Mouse (Mus musculus) CH12.LX (cell line): Measurements from ENCODE around the gene Osbp. TPM values are rescaled to one million over a fixed set of nuclear protein-coding genes. Genes with fewer than 3 reads are reported as not detected.

Source experiments
- DNase-seq: peaks from one replicate; pipeline ENCODE4 v3.0.0-alpha.2; 2013; ENCODE audit errors: extremely low read depth
- H3K27ac ChIP-seq: 2 replicates; pipeline ENCODE4 v1.5.1; 2012; ENCODE audit warnings: low read depth, mild to moderate bottlenecking, control low read depth, moderate library complexity; ENCODE audit not compliant: insufficient read depth
- H3K27me3 ChIP-seq: replicated peaks from 2 replicates; pipeline ENCODE3; 2012; ENCODE audit warnings: inconsistent platforms
- H3K36me3 ChIP-seq, 2 experiments: replicated peaks in 1 of 2; 2 replicates each; pipeline versions ENCODE3 to v1.6.1; 2012; ENCODE audit warnings: inconsistent platforms in 1 of 2, low read length in 1 of 2, mild to moderate bottlenecking in 1 of 2, mixed read lengths in 1 of 2, moderate library complexity in 1 of 2; ENCODE audit not compliant: control insufficient read depth in 1 of 2, insufficient read depth in 1 of 2
- H3K4me1 ChIP-seq, 2 experiments: 2 replicates each; pipeline ENCODE4 v1.6.1; 2012; ENCODE audit warnings: inconsistent platforms in 1 of 2, moderate library complexity in 1 of 2; ENCODE audit not compliant: insufficient read depth in 2 of 2, control insufficient read depth in 1 of 2
- H3K4me2 ChIP-seq: 2 replicates; pipeline ENCODE4 v1.6.1; 2012; ENCODE audit warnings: low read depth, mild to moderate bottlenecking, control low read depth; ENCODE audit not compliant: poor library complexity, insufficient read depth, severe bottlenecking
- H3K4me3 ChIP-seq, 3 experiments: fragments of 150-350 bp in 1 of 3; sonication (generic) in 1 of 3; replicated peaks in 1 of 3; 2 replicates each; pipeline versions ENCODE3 to v1.5.1; 2011 to 2012; ENCODE audit warnings: low read depth in 2 of 3, low read length in 2 of 3, mild to moderate bottlenecking in 2 of 3, moderate library complexity in 2 of 3, control low read depth in 1 of 3, improper control_type of control experiment in 1 of 3, inconsistent platforms in 1 of 3, mixed read lengths in 1 of 3; ENCODE audit not compliant: poor library complexity in 1 of 3
- H3K79me2 ChIP-seq: replicated peaks from 2 replicates; pipeline ENCODE4 v1.6.1; 2012; ENCODE audit warnings: mild to moderate bottlenecking, moderate library complexity; ENCODE audit not compliant: control insufficient read depth, poor library complexity, insufficient read depth, severe bottlenecking; ENCODE audit errors: extremely low read depth
- H3K9ac ChIP-seq: 2 replicates; pipeline ENCODE4 v1.6.1; 2012; ENCODE audit warnings: low read depth, mild to moderate bottlenecking, control low read depth, moderate library complexity; ENCODE audit not compliant: insufficient read depth
- H3K9me3 ChIP-seq: replicated peaks from 2 replicates; pipeline ENCODE3; 2012; ENCODE audit warnings: low read length, inconsistent platforms, mixed read lengths
- BHLHE40 ChIP-seq: IDR thresholded peaks from 2 replicates; pipeline ENCODE4 v1.6.1; 2011; ENCODE audit warnings: mild to moderate bottlenecking, low read depth, low read length, improper control_type of control experiment
- CHD1 ChIP-seq: IDR thresholded peaks from 2 replicates; pipeline ENCODE4 v1.6.1; 2012; ENCODE audit warnings: low read depth, low read length, improper control_type of control experiment, inconsistent platforms
- CHD2 ChIP-seq: IDR thresholded peaks from 2 replicates; pipeline ENCODE4 v1.6.1; 2011; ENCODE audit warnings: low read length, improper control_type of control experiment
- CTCF ChIP-seq, 2 experiments: IDR thresholded peaks in 1 of 2; conservative IDR thresholded peaks in 1 of 2; 2 replicates each; pipeline ENCODE4 v1.5.1; 2011 to 2012; ENCODE audit warnings: low read depth in 2 of 2, low read length in 2 of 2, improper control_type of control experiment in 1 of 2, inconsistent platforms in 1 of 2, mild to moderate bottlenecking in 1 of 2, moderate library complexity in 1 of 2
- E2F4 ChIP-seq: IDR thresholded peaks from 2 replicates; pipeline ENCODE4 v1.6.1; 2011; ENCODE audit warnings: low read depth, low read length, improper control_type of control experiment; ENCODE audit not compliant: insufficient replicate concordance
- ELF1 ChIP-seq: IDR thresholded peaks from 2 replicates; pipeline ENCODE4 v1.6.1; 2014; ENCODE audit warnings: low read depth, mild to moderate bottlenecking, inconsistent platforms, low read length, improper control_type of control experiment
- EP300 ChIP-seq: IDR thresholded peaks from 2 replicates; pipeline ENCODE4 v1.6.1; 2011; ENCODE audit warnings: low read length, improper control_type of control experiment
- ETS1 ChIP-seq: conservative IDR thresholded peaks from 2 replicates; pipeline ENCODE4 v1.6.1; 2012; ENCODE audit warnings: low read depth, mild to moderate bottlenecking, inconsistent platforms, low read length, improper control_type of control experiment, moderate library complexity
- GABPA ChIP-seq: IDR thresholded peaks from 2 replicates; pipeline ENCODE4 v1.6.1; 2012; ENCODE audit warnings: low read depth, low read length, improper control_type of control experiment, inconsistent platforms; ENCODE audit not compliant: insufficient replicate concordance
- HCFC1 ChIP-seq: IDR thresholded peaks from 2 replicates; pipeline ENCODE4 v1.6.1; 2012; ENCODE audit warnings: low read depth, mild to moderate bottlenecking, inconsistent platforms, low read length, improper control_type of control experiment
- IRF4 ChIP-seq: IDR thresholded peaks from 2 replicates; pipeline ENCODE4 v1.6.1; 2014; ENCODE audit warnings: low read depth, mild to moderate bottlenecking, inconsistent platforms, low read length, improper control_type of control experiment
- JUN ChIP-seq: IDR thresholded peaks from 2 replicates; pipeline ENCODE4 v1.6.1; 2011; ENCODE audit warnings: low read depth, mild to moderate bottlenecking, low read length, improper control_type of control experiment, moderate library complexity; ENCODE audit not compliant: insufficient read depth
- JUND ChIP-seq: conservative IDR thresholded peaks from 2 replicates; pipeline ENCODE4 v1.6.1; 2011; ENCODE audit warnings: low read depth, low read length, improper control_type of control experiment
- KAT2A ChIP-seq: IDR thresholded peaks from 2 replicates; pipeline ENCODE4 v1.6.1; 2012; ENCODE audit warnings: low read length, improper control_type of control experiment, inconsistent platforms; ENCODE audit not compliant: insufficient replicate concordance
- MAFK ChIP-seq: IDR thresholded peaks from 2 replicates; pipeline ENCODE4 v1.6.1; 2011; ENCODE audit warnings: low read length, improper control_type of control experiment; ENCODE audit not compliant: insufficient replicate concordance
- MAX ChIP-seq: IDR thresholded peaks from 2 replicates; pipeline ENCODE4 v1.6.1; 2011; ENCODE audit warnings: low read length, improper control_type of control experiment
- MAZ ChIP-seq: IDR thresholded peaks from 2 replicates; pipeline ENCODE4 v1.6.1; 2012; ENCODE audit warnings: low read depth, mild to moderate bottlenecking, inconsistent platforms, low read length, improper control_type of control experiment, moderate library complexity
- MEF2A ChIP-seq: IDR thresholded peaks from 2 replicates; pipeline ENCODE4 v1.6.1; 2014; ENCODE audit warnings: low read depth, mild to moderate bottlenecking, inconsistent platforms, low read length, improper control_type of control experiment, borderline replicate concordance
- MYC ChIP-seq: IDR thresholded peaks from 2 replicates; pipeline ENCODE4 v1.6.1; 2011; ENCODE audit warnings: low read depth, mild to moderate bottlenecking, improper control_type of control experiment, low read length
- PAX5 ChIP-seq: IDR thresholded peaks from 2 replicates; pipeline ENCODE4 v1.6.1; 2012; ENCODE audit warnings: low read length, inconsistent platforms, mixed read lengths
- POLR2A ChIP-seq: IDR thresholded peaks from 2 replicates; pipeline ENCODE4 v1.6.1; 2011; ENCODE audit warnings: low read depth, mild to moderate bottlenecking, improper control_type of control experiment, low read length
- POLR2AphosphoS2 ChIP-seq: IDR thresholded peaks from 2 replicates; pipeline ENCODE4 v1.6.1; 2011; ENCODE audit warnings: low read depth, low read length, improper control_type of control experiment
- RCOR1 ChIP-seq: conservative IDR thresholded peaks from 2 replicates; pipeline ENCODE4 v1.6.1; 2012; ENCODE audit warnings: low read depth, mild to moderate bottlenecking, inconsistent platforms, low read length, improper control_type of control experiment
- SMC3 ChIP-seq: IDR thresholded peaks from 2 replicates; pipeline ENCODE4 v1.6.1; 2011; ENCODE audit warnings: low read depth, low read length, improper control_type of control experiment
- TBP ChIP-seq: conservative IDR thresholded peaks from 2 replicates; pipeline ENCODE4 v1.6.1; 2011; ENCODE audit warnings: low read depth, low read length, improper control_type of control experiment
- TCF12 ChIP-seq: IDR thresholded peaks from 2 replicates; pipeline ENCODE4 v1.6.1; 2014; ENCODE audit warnings: low read depth, mild to moderate bottlenecking, inconsistent platforms, low read length, improper control_type of control experiment
- UBTF ChIP-seq: IDR thresholded peaks from 2 replicates; pipeline ENCODE4 v1.6.1; 2012; ENCODE audit warnings: low read depth, mild to moderate bottlenecking, inconsistent platforms, low read length, improper control_type of control experiment, moderate library complexity
- USF1 ChIP-seq: IDR thresholded peaks from 2 replicates; pipeline ENCODE4 v1.6.1; 2014; ENCODE audit warnings: low read depth, mild to moderate bottlenecking, inconsistent platforms, low read length, improper control_type of control experiment
- USF2 ChIP-seq: conservative IDR thresholded peaks from 2 replicates; pipeline ENCODE4 v1.6.1; 2011; ENCODE audit warnings: low read depth, low read length, improper control_type of control experiment
- ZC3H11A ChIP-seq: IDR thresholded peaks from 2 replicates; pipeline ENCODE4 v1.6.1; 2012; ENCODE audit warnings: low read depth, mild to moderate bottlenecking, inconsistent platforms, low read length, improper control_type of control experiment
- ZKSCAN1 ChIP-seq: IDR thresholded peaks from 2 replicates; pipeline ENCODE4 v1.6.1; 2012; ENCODE audit warnings: low read depth, inconsistent platforms, low read length, improper control_type of control experiment, borderline replicate concordance
- ZMIZ1 ChIP-seq: IDR thresholded peaks from 2 replicates; pipeline ENCODE4 v1.6.1; 2012; ENCODE audit warnings: low read depth, mild to moderate bottlenecking, inconsistent platforms, low read length, improper control_type of control experiment
- ZNF384 ChIP-seq: IDR thresholded peaks from 2 replicates; pipeline ENCODE4 v1.6.1; 2012; ENCODE audit warnings: low read depth, low read length, improper control_type of control experiment, inconsistent platforms
- dilution Hi-C: fragments of 300-500 bp; cut with MboI; formaldehyde crosslinking; loops from 2 replicates; pipeline ENCODE4 v1.14.3; 2020; ENCODE audit warnings: low sequenced_read_pairs; ENCODE audit not compliant: extremely low pct_unique_long_range_greater_than_20kb, extremely low pct_ligation_motif_present
- in situ Hi-C: fragments of 300-500 bp; cut with MboI; formaldehyde crosslinking; loops from 3 replicates; pipeline ENCODE4 v1.14.3; 2019; ENCODE audit warnings: low sequenced_read_pairs, low pct_ligation_motif_present, low pct_unique_long_range_greater_than_20kb, mixed read lengths
- polyA plus RNA-seq: library from polyadenylated mRNA; unstranded; fragments of >175 nt; gene quantifications from 2 replicates; pipeline ENCODE4 v1.2.1, GENCODE M21; 2012; ENCODE audit warnings: low read depth; ENCODE audit not compliant: insufficient read length
- total RNA-seq, 2 experiments: library from RNA; depleted of rRNA; stranded (reverse); fragments of 300-350 nt in 1 of 2; fragments of >200 nt in 1 of 2; gene quantifications; 2 replicates each; pipeline ENCODE4 v1.2.3; 2012 to 2014

Osbp gene
- total and polyA plus RNA-seq, 3 experiments = 20.6 to 25.0 (median 21.4) TPM

- no peak overlapping the region for H3K9ac ChIP-seq
- no peak overlapping the region for H3K4me3 ChIP-seq
- peaks cover 61 to 80% of the 10 kb centered on the region in 2 experiments for H3K36me3 ChIP-seq
- H3K9me3 ChIP-seq = no peaks in the 10 kb centered on the region
- DNase-seq = no peak
- in situ Hi-C loops (no loop called here), dilution Hi-C loops (no loop called here)
- no peak for TF ChIP-seq CHD2
- TF ChIP-seq TBP = 0 out of 2 replicates have a peak, but pooled peaks have one; percentile 41
- TF ChIP-seq UBTF = no peak
- no peak for TF ChIP-seq EP300
- TF ChIP-seq PAX5 = no peak
- TF ChIP-seq E2F4 = no peak
- H3K79me2 ChIP-seq = no peaks in the 10 kb centered on the region
- H3K4me2 ChIP-seq = no peak overlapping the region
- no peak overlapping the region for H3K27ac ChIP-seq
- no peaks in the 10 kb centered on the region for H3K27me3 ChIP-seq
- H3K4me1 ChIP-seq = peaks cover 0 to 18% of the 10 kb centered on the region in 2 experiments; a peak in 2 of 4 replicates
These were observed 22.1 kb downstream of the Osbp start for GRCm38 (mm10) chr19:11987841-11988240.

- no peaks in the 10 kb centered on the region for H3K79me2 ChIP-seq
- no peaks in the 10 kb centered on the region for H3K9me3 ChIP-seq
- H3K4me1 ChIP-seq = peaks cover 0 to 18% of the 10 kb centered on the region in 2 experiments; a peak in 2 of 4 replicates
- no peak overlapping the region for H3K27ac ChIP-seq
- H3K36me3 ChIP-seq = peaks cover 55 to 78% of the 10 kb centered on the region in 2 experiments
- no peaks in the 10 kb centered on the region for H3K27me3 ChIP-seq
- no peak overlapping the region for H3K9ac ChIP-seq
- DNase-seq = peak; percentile 70
- dilution Hi-C loops (no loop called here), in situ Hi-C loops (no loop called here)
- H3K4me2 ChIP-seq = no peak overlapping the region
- H3K4me3 ChIP-seq = no peak overlapping the region
- no peak for TF ChIP-seq PAX5
- TF ChIP-seq BHLHE40 = 0 out of 2 replicates have a peak, but pooled peaks have one; percentile 31
- no peak for TF ChIP-seq KAT2A
- no peak for TF ChIP-seq ZC3H11A
- TF ChIP-seq USF2 = no peak
- TF ChIP-seq MEF2A = no peak
- TF ChIP-seq HCFC1 = no peak
- no peak for TF ChIP-seq ETS1
- no peak for TF ChIP-seq TCF12
- TF ChIP-seq JUN = no peak
- peak; percentile 44; the same call in 1 of the 2 replicates for TF ChIP-seq ELF1
- TF ChIP-seq MAFK = no peak
- TF ChIP-seq ZKSCAN1 = no peak
- TF ChIP-seq TBP = no peak
- TF ChIP-seq GABPA = no peak
- TF ChIP-seq SMC3 = no peak
- no peak for TF ChIP-seq ZNF384
- TF ChIP-seq POLR2A = no peak
- peak; percentile 90 for TF ChIP-seq EP300
- TF ChIP-seq POLR2AphosphoS2 = no peak
- TF ChIP-seq MAX = no peak
- TF ChIP-seq MAZ = no peak
- TF ChIP-seq RCOR1 = no peak
- TF ChIP-seq CTCF (conservative IDR thresholded peaks at IDR 0.05 in 1 of 2, IDR thresholded peaks at IDR 0.05 in 1 of 2; ENCODE audit: low read depth in 2 of 2, low read length in 2 of 2) = no peak
- no peak for TF ChIP-seq UBTF
- no peak for TF ChIP-seq JUND
- no peak for TF ChIP-seq CHD1
- TF ChIP-seq MYC = peak; percentile 58; the same call in 1 of the 2 replicates
- peak; percentile 87 for TF ChIP-seq IRF4
- no peak for TF ChIP-seq USF1
- no peak for TF ChIP-seq E2F4
- TF ChIP-seq ZMIZ1 = no peak
These were observed 23.6 kb downstream of the Osbp start for GRCm38 (mm10) chr19:11989334-11989733.
